Mouse (Mus musculus): ENCODE results near the gene Cyp2b10. TPM values are rescaled to one million over a fixed set of nuclear protein-coding genes. Genes with fewer than 3 reads are reported as not detected.

Cyp2b10 gene
- polyA plus RNA-seq (2012; ENCODE audit: low replicate concordance): not detected in 2 replicates

DNA sequence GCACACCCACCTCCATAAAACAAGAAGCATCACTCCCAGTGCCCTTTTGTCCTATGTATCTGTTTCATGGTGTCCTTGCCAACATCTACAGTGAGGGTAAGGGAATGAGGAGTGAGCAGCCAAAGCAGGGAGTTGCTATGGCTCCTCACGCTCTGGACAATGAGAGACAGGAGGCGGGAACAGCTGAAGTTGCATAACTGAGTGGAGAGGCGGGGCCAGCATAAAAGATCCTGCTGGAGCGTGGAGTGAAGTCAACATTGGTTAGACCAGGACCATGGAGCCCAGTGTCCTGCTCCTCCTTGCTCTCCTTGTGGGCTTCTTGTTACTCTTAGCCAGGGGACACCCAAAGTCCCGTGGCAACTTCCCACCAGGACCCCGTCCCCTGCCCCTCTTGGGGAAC lies at the start of gene Cyp2b10:
Gene Cyp2b10 (plus strand): TSS at position 210 of the 400 bp plus-strand sequence.

Other genes with a start within 250 kb of the Cyp2b10 start
- gene Bckdha, start 238.6 kb upstream of the Cyp2b10 start, polyA plus RNA-seq (2012; ENCODE audit: low replicate concordance): 61.9 and 69.5 TPM in 2 replicates
- 150 and 216 TPM in 2 replicates for gene Exosc5, start 238.5 kb upstream of the Cyp2b10 start, polyA plus RNA-seq (2012; ENCODE audit: low replicate concordance)
- 1.2 and 2.2 TPM in 2 replicates for gene Tmem91, start 222.5 kb upstream of the Cyp2b10 start, polyA plus RNA-seq (2012; ENCODE audit: low replicate concordance)
- gene B9d2, start 216.8 kb upstream of the Cyp2b10 start, polyA plus RNA-seq (2012; ENCODE audit: low replicate concordance): 50.4 and 63.3 TPM in 2 replicates
- 805 and 1,492 TPM in 2 replicates for gene Tgfb1, start 210.6 kb upstream of the Cyp2b10 start, polyA plus RNA-seq (2012; ENCODE audit: low replicate concordance)
- gene Ccdc97, start 178.5 kb upstream of the Cyp2b10 start, polyA plus RNA-seq (2012; ENCODE audit: low replicate concordance): 93.0 and 167 TPM in 2 replicates
- 236 and 253 TPM in 2 replicates for gene Hnrnpul1, start 142.9 kb upstream of the Cyp2b10 start, polyA plus RNA-seq (2012; ENCODE audit: low replicate concordance)
- gene Axl, start 108.9 kb upstream of the Cyp2b10 start, polyA plus RNA-seq (2012; ENCODE audit: low replicate concordance): 155 and 333 TPM in 2 replicates
- gene Cyp2s1, start 80.7 kb upstream of the Cyp2b10 start, polyA plus RNA-seq (2012; ENCODE audit: low replicate concordance): 2.1 and 2.3 TPM in 2 replicates
- gene Cyp2b13, start 163.9 kb downstream of the Cyp2b10 start, polyA plus RNA-seq (2012; ENCODE audit: low replicate concordance): not detected in 2 replicates